Mouse (Mus musculus) neutrophil, adult 59 days (primary cell): ENCODE results near the gene Prl3d2. TPM values are rescaled to one million over a fixed set of nuclear protein-coding genes. Genes with fewer than 3 reads are reported as not detected.

Experiments
- total RNA-seq, 2 experiments: library from RNA; stranded (reverse); gene quantifications; 1 replicate in 1 of 2; 2 replicates in 1 of 2; pipeline ENCODE4 v1.2.4; 2023

Gene Prl3d2
- not detected for total RNA-seq

GRCm38 (mm10) chr13:27121398-27121797, at the start of gene Prl3d2:
Gene Prl3d2 (plus strand): TSS chr13:27121698.

DNA sequence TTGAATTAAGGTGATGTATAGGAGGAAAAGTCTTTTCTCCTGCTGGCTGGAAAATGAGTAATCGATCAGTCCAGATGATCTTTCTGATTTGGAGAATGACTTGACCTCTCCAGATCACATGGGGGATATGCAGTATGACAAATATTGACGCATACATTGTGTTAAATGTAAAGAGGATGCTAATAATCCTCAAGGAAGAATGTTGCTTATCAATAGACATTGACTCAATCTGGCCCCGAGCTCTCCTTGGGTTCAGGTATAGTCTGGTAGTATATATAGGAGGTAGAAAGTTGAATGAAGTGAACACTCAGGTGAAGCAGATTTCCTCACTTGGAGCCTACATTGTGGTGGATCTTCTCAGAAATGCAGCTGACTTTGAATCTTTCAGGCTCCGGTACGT, 27.6 kb upstream of the Prl3d2 start, which contains the start of gene Prl3d1:
Gene Prl3d1 (plus strand): TSS at position 301 of the 400 bp plus-strand sequence.

DNA sequence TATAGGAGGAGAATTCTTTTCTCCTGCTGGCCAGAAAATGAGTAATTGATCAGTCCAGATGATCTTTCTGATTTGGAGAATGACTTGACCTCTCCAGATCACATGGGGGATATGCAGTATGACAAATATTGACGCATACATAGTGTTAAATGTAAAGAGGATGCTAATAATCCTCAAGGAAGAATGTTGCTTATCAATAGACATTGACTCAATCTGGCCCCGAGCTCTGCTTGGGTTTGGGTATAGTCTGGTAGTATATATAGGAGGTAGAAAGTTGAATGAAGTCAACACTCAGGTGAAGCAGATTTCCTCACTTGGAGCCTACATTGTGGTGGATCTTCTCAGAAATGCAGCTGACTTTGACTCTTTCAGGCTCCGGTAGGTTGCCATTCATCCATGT, 35.0 kb downstream of the Prl3d2 start, which contains the start of gene Prl3d3:
Gene Prl3d3 (plus strand): TSS at position 301 of the 400 bp plus-strand sequence.

Other genes with a start within 250 kb of the Prl3d2 start
- gene Prl, start 64.1 kb upstream of the Prl3d2 start, total RNA-seq: not detected
- not detected for gene Prl3d1, start 27.5 kb upstream of the Prl3d2 start, total RNA-seq
- not detected for gene Prl3d3, start 35.1 kb downstream of the Prl3d2 start, total RNA-seq
- not detected for gene Prl3c1, start 75.0 kb downstream of the Prl3d2 start, total RNA-seq
- not detected for gene Prl3b1, start 120.1 kb downstream of the Prl3d2 start, total RNA-seq
- gene Prl3a1, start 137.7 kb downstream of the Prl3d2 start, total RNA-seq: not detected
- gene Prl6a1, start 190.9 kb downstream of the Prl3d2 start, total RNA-seq: not detected
- gene Prl8a2, start 224.0 kb downstream of the Prl3d2 start, total RNA-seq: not detected